Mouse (Mus musculus) olfactory bulb, adult 2 months (tissue): Measurements from ENCODE around the gene Hdgfl2.

Source experiments
- CTCF ChIP-seq: fragments of 200-500 bp; IDR thresholded peaks from 2 replicates; pipeline ENCODE4 v1.5.1; 2012; ENCODE audit warnings: low read depth, mild to moderate bottlenecking, low read length, moderate library complexity; ENCODE audit not compliant: insufficient read depth
- POLR2A ChIP-seq: fragments of 200-500 bp; IDR thresholded peaks from 2 replicates; pipeline ENCODE4 v1.6.1; 2012; ENCODE audit warnings: mild to moderate bottlenecking, low read depth, low read length, moderate library complexity; ENCODE audit not compliant: insufficient read depth

GRCm38 (mm10) chr17:56108334-56109044 is 29.1 kb downstream of the Hdgfl2 start:
- TF ChIP-seq CTCF: no peak
- no peak for TF ChIP-seq POLR2A
